9 mouse cellular contexts compared by ENCODE assay signal in genomic region chr7:125966402-125967261, GRCm38 (mm10).
DNase-seq lines count a peak whose midpoint lies in the region; ATAC-seq and TF ChIP-seq lines count a peak whose summit lies in the region.
"Had no signal": no experiment of that assay in that cellular context is flagged by ENCODE, and none has a peak within 500 bp of the region (broad histone marks: within the 10 kb centered on the region; RNA-seq: fewer than 3 reads in every experiment).

No protein-coding gene starts in this region.

- H3K9ac ChIP-seq in embryonic facial prominence, embryonic 14.5 days (ENCODE audit: low read depth, low read length) = no peak overlapping the region
- H3K9ac ChIP-seq in lung, postnatal 0 days (replicated peaks; ENCODE audit: low read depth) = no peak overlapping the region
- H3K9ac ChIP-seq: limb, embryonic 12.5 days had no signal

- H3K4me3 ChIP-seq in embryonic facial prominence, embryonic 14.5 days (ENCODE audit: low read depth, low read length) = no peak overlapping the region
- H3K4me3 ChIP-seq in embryonic facial prominence, embryonic 10.5 days = no peak overlapping the region
- H3K4me3 ChIP-seq in lung, postnatal 0 days (ENCODE audit: low read depth, low read length) = no peak overlapping the region
- H3K4me3 ChIP-seq: limb, embryonic 12.5 days had no signal

- H3K4me1 ChIP-seq in embryonic facial prominence, embryonic 14.5 days (ENCODE audit: control insufficient read depth, insufficient read depth, low read length) = peaks cover 3% of the 10 kb centered on the region
- H3K4me1 ChIP-seq in embryonic facial prominence, embryonic 10.5 days = 0 out of 2 replicates have a peak, but pooled peaks cover 5% of the 10 kb centered on the region
- no peaks in the 10 kb centered on the region for H3K4me1 ChIP-seq in lung, postnatal 0 days (ENCODE audit: insufficient read depth, low read depth, low read length)

- H3K9me3 ChIP-seq in embryonic facial prominence, embryonic 14.5 days (ENCODE audit: control insufficient read depth, low read length) = no peaks in the 10 kb centered on the region
- no peaks in the 10 kb centered on the region for H3K9me3 ChIP-seq in embryonic facial prominence, embryonic 10.5 days
- no peaks in the 10 kb centered on the region for H3K9me3 ChIP-seq in lung, postnatal 0 days (ENCODE audit: low read length)
- H3K9me3 ChIP-seq: limb, embryonic 12.5 days had no signal

- no peak for ATAC-seq in embryonic facial prominence, embryonic 14.5 days (ENCODE audit: low read depth)
- ATAC-seq in lung, postnatal 0 days = peak; percentile 48; the same call in 1 of the 2 replicates
- ATAC-seq in erythroid progenitor cell, adult 5-6 weeks (replicated peaks; ENCODE audit: low FRiP score, poor library complexity, severe bottlenecking) = no peak

- H3K4me2 ChIP-seq in embryonic facial prominence, embryonic 14.5 days (ENCODE audit: low read depth, low read length) = no peak overlapping the region
- no peak overlapping the region for H3K4me2 ChIP-seq in lung, postnatal 0 days (replicated peaks; ENCODE audit: low read depth, low read length)
- H3K4me2 ChIP-seq: limb, embryonic 12.5 days had no signal

- no peak overlapping the region; the same call in 1 of the 2 replicates for H3K27ac ChIP-seq in embryonic facial prominence, embryonic 14.5 days (replicated peaks; ENCODE audit: low read depth, low read length)
- no peak overlapping the region for H3K27ac ChIP-seq in embryonic facial prominence, embryonic 10.5 days (replicated peaks)
- H3K27ac ChIP-seq in lung, postnatal 0 days (ENCODE audit: low read length) = no peak overlapping the region
- H3K27ac ChIP-seq: limb, embryonic 12.5 days had no signal

- peak; percentile 25 for DNase-seq in embryonic facial prominence, embryonic 14.5 days (ENCODE audit: low spot score)
- no peak for DNase-seq in embryonic facial prominence, embryonic 10.5 days (ENCODE audit: low spot score)
- DNase-seq in right cerebral cortex, adult 18-20 months = peak; percentile 35
- no peak for DNase-seq in right cerebral cortex, postnatal 14 days
- DNase-seq in lung, postnatal 0 days (ENCODE audit: low spot score) = peak; percentile 55
- no peak for DNase-seq in spleen, postnatal 4 days (ENCODE audit: low spot score in 2 of 2)
- DNase-seq in adipocyte (ENCODE audit: low spot score) = no peak

- 58% methylated on average over 16 of the region's 16 CpGs for WGBS in embryonic facial prominence, embryonic 14.5 days
- WGBS in embryonic facial prominence, embryonic 10.5 days = 70% methylated on average over 16 of the region's 16 CpGs
- 41% methylated on average over 16 of the region's 16 CpGs for WGBS in lung, postnatal 0 days

- TF ChIP-seq EP300 in lung, postnatal 0 days (IDR thresholded peaks at IDR 0.05) = no peak

- TF ChIP-seq CTCF in lung, postnatal 0 days (IDR thresholded peaks at IDR 0.05) = no peak

- H3K27me3 ChIP-seq in embryonic facial prominence, embryonic 14.5 days (replicated peaks; ENCODE audit: control insufficient read depth, insufficient read depth, low read length) = no peaks in the 10 kb centered on the region
- H3K27me3 ChIP-seq in embryonic facial prominence, embryonic 10.5 days (replicated peaks; ENCODE audit: low read depth, poor library complexity, severe bottlenecking) = no peaks in the 10 kb centered on the region
- no peaks in the 10 kb centered on the region for H3K27me3 ChIP-seq in lung, postnatal 0 days (replicated peaks; ENCODE audit: insufficient read depth, low read length)

- H3K36me3 ChIP-seq in embryonic facial prominence, embryonic 14.5 days (ENCODE audit: control insufficient read depth, insufficient read depth, low read length) = no peaks in the 10 kb centered on the region
- no peaks in the 10 kb centered on the region for H3K36me3 ChIP-seq in embryonic facial prominence, embryonic 10.5 days (replicated peaks)
- no peaks in the 10 kb centered on the region for H3K36me3 ChIP-seq in lung, postnatal 0 days (ENCODE audit: insufficient read depth, low read length)
- H3K36me3 ChIP-seq: limb, embryonic 12.5 days had no signal

Comparison
In these comparisons a context has a peak if more than half of its experiments do, and no peak if none do; other contexts are left out.
1. DNase-seq: peak in embryonic facial prominence, embryonic 14.5 days (single experiment), right cerebral cortex, adult 18-20 months (single experiment) and lung, postnatal 0 days (single experiment); none in embryonic facial prominence, embryonic 10.5 days (single experiment), right cerebral cortex, postnatal 14 days (single experiment), spleen, postnatal 4 days (0 of 2) and adipocyte (single experiment).